Mouse (Mus musculus) limb, embryonic 15.5 days (tissue): ENCODE measurements at regions not wholly inside any gene's neighbourhood (a gene's known extent, or its start where the extent isn't known, plus 50 kb on each side); places are given as distances from the start of the nearest gene placed in this dataset.

Source experiments
- ATAC-seq: fragments of 200-750 bp; cut with Nextera tagmentation; 2 replicates; pipeline ENCODE4 v1.8.0; 2017; ENCODE audit warnings: low read depth, moderate TSS enrichment; ENCODE audit not compliant: insufficient number of reproducible peaks, low FRiP score, low TSS enrichment
- H3K27ac ChIP-seq: fragments of 300-500 bp; sonication (generic); 2 replicates; pipeline ENCODE4 v1.5.1; 2015; ENCODE audit warnings: moderate library complexity, mild to moderate bottlenecking, inconsistent platforms
- H3K27me3 ChIP-seq: fragments of 300-500 bp; sonication (generic); 2 replicates; pipeline ENCODE4 v1.6.1; 2015; ENCODE audit warnings: inconsistent platforms
- H3K36me3 ChIP-seq: fragments of 300-500 bp; sonication (generic); 2 replicates; pipeline ENCODE4 v1.6.1; 2015; ENCODE audit warnings: inconsistent platforms
- H3K4me1 ChIP-seq: fragments of 300-500 bp; sonication (generic); 2 replicates; pipeline ENCODE4 v1.6.1; 2015; ENCODE audit warnings: inconsistent platforms
- H3K4me2 ChIP-seq: fragments of 300-500 bp; sonication (generic); 2 replicates; pipeline ENCODE4 v1.6.1; 2015; ENCODE audit warnings: mild to moderate bottlenecking, inconsistent platforms
- H3K4me3 ChIP-seq: fragments of 300-500 bp; sonication (generic); 2 replicates; pipeline ENCODE4 v1.5.1; 2015; ENCODE audit warnings: mild to moderate bottlenecking, inconsistent platforms
- H3K9ac ChIP-seq: fragments of 300-500 bp; sonication (generic); 2 replicates; pipeline ENCODE4 v1.6.1; 2015; ENCODE audit warnings: inconsistent platforms
- H3K9me3 ChIP-seq: fragments of 300-500 bp; sonication (generic); 2 replicates; pipeline ENCODE4 v1.6.1; 2016; ENCODE audit warnings: inconsistent platforms
- WGBS: fragments of 180-500 bp; shearing (Covaris S2); methylation state at CpG from one replicate; pipeline ENCODE4 v1.1.7; 2015; 5-methylcytosine and 5-hydroxymethylcytosine counted together

DNA sequence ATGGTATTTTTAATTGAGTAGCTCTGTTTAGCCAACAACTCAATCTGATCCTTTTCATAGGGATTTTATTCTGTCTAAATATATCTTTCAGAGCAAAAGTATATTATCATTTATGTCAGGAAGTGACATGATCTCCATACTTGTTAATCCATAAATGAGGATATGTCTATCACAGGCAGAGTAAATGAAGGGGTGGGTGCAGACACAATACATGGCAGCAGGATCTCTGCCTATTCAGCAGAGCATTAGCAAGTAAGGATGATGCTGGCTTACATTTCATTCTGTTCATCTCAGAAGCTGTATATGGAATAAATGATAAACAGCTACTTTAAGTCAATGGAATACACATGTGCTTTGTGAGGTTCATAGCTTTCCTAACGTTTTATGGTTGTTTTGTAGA lies 786.2 kb upstream of the Zeb2 start:
- Histone ChIP-seq H3K36me3 (no peaks in the 10 kb centered on the region), H3K27me3 (no peaks in the 10 kb centered on the region), H3K27ac (no peak overlapping the region), H3K9ac (no peak overlapping the region), H3K9me3 (no peaks in the 10 kb centered on the region), H3K4me2 (no peak overlapping the region), H3K4me1 (no peaks in the 10 kb centered on the region), H3K4me3 (no peak overlapping the region)
- 75% methylated on average over 1 of the region's 1 CpGs for WGBS
- no peak for ATAC-seq

DNA sequence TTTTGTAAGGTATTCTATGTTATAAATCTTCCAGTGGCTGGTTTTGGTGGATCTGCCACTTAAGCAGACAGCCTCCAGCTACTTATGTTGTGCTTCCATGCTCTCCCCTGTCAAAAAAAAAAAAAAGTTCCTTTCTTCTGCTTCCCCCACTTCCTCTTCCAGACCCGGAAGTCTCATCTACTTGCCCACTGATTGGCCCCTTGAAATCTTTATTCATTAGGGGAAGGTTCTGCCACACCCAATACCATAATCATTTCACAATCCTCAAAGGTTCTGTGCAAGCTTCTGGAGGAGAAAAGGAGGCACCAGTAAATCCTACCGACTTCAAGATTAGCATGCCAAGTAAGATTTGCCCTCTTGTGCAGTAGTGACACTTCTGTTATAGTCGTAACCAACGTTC lies 784.7 kb upstream of the Zeb2 start:
- Histone ChIP-seq H3K4me2 (no peak overlapping the region), H3K36me3 (no peaks in the 10 kb centered on the region), H3K9ac (no peak overlapping the region), H3K9me3 (no peaks in the 10 kb centered on the region), H3K27me3 (no peaks in the 10 kb centered on the region), H3K4me1 (no peaks in the 10 kb centered on the region), H3K27ac (no peak overlapping the region), H3K4me3 (no peak overlapping the region)
- 88% methylated on average over 4 of the region's 4 CpGs for WGBS
- no peak for ATAC-seq

DNA sequence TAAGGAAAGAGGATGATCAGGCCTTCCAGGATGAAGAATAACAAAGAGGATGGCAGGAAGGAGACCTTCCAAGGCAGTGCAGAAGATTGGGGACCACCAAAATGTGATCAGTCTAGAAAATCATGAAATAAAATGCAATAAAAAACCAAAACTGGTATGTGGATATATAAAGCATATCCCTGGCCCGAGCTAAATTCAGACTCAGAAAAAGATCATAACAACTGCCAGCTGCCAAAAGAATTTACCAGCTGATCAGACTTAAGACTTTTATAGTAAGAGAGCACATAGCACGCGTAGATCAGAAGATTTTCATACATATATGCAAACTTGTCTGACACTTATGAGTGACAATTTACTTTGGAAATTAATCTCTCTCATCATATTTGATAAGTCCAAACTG lies 767.5 kb upstream of the Zeb2 start:
- Histone ChIP-seq H3K27ac (no peak overlapping the region), H3K9ac (no peak overlapping the region), H3K9me3 (no peaks in the 10 kb centered on the region), H3K36me3 (no peaks in the 10 kb centered on the region), H3K4me1 (no peaks in the 10 kb centered on the region), H3K4me3 (no peak overlapping the region), H3K27me3 (no peaks in the 10 kb centered on the region), H3K4me2 (no peak overlapping the region)
- WGBS, result 56% methylated on average over 3 of the region's 3 CpGs
- no peak for ATAC-seq

DNA sequence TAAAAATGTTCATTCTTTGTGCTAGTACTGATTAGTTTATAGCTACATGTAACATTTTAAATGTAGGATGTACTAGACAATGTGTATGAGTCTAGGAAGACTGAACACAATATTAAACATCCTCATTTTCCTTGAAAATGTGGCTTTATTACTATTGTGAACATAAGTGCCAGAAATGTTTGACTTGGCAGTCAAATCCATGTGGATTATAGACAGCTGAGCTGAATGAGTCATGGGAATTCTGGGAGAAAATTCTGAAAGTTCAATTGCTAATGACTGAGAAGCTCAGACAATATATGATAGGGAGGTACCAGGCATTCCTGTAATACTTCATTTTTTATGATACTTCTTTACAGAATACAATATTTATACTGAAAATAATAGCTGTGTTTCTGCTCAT lies 761.5 kb upstream of the Zeb2 start:
- Histone ChIP-seq H3K9ac (no peak overlapping the region), H3K27ac (no peak overlapping the region), H3K9me3 (no peaks in the 10 kb centered on the region), H3K4me2 (no peak overlapping the region), H3K36me3 (no peaks in the 10 kb centered on the region), H3K4me3 (no peak overlapping the region), H3K4me1 (no peaks in the 10 kb centered on the region), H3K27me3 (no peaks in the 10 kb centered on the region)
- no peak for ATAC-seq

DNA sequence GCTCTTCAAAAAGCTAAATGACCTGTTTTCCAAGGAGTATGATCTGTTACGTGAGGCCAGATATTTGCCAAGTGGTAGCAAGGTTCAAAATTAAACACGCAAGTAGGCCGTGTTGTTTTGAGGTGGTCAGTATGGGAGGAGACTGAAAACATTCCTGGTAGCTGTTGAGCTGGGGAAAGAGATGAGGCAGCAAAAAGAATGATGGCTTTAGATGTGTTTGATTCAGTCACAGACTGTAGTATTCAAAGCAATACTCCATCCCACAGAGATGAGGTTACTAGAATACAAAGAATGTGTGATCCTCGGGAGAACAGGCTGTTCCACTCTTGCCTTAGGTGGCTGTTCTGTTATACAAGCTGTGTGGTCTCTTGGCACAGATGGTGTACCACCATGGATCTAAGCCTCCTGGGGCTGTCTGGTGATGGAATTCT lies 742.7 kb upstream of the Zeb2 start:
- 49% methylated on average over 4 of the region's 4 CpGs for WGBS
- no peaks in the 10 kb centered on the region for H3K27me3 ChIP-seq
- H3K27ac ChIP-seq, result no peak overlapping the region
- H3K9ac ChIP-seq, result no peak overlapping the region
- no peak for ATAC-seq
- H3K36me3 ChIP-seq, result no peaks in the 10 kb centered on the region
- no peaks in the 10 kb centered on the region for H3K4me1 ChIP-seq
- no peaks in the 10 kb centered on the region for H3K9me3 ChIP-seq
- no peak overlapping the region for H3K4me2 ChIP-seq
- no peak overlapping the region for H3K4me3 ChIP-seq

DNA sequence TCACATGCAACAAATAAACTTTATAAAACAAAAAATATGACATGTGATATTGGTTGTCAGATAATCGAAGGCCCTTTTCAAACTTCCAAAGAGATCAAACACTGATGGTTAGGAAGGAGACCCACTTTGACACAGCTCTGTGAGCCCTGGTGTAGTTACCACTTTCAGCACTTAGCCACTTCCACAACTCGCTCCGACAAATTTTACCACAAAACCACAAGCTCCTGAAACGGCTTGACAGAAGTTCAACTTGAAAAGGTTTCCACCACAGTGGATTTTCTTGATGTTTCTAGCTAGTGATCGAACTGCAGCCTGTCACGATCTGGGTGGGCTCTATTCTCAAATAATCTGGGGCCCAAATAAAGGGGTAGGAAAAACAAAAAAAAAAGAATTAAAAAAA lies 742.2 kb upstream of the Zeb2 start:
- no peaks in the 10 kb centered on the region for H3K27me3 ChIP-seq
- H3K9ac ChIP-seq, result no peak overlapping the region
- 69% methylated on average over 6 of the region's 6 CpGs for WGBS
- no peaks in the 10 kb centered on the region for H3K36me3 ChIP-seq
- H3K4me1 ChIP-seq, result no peaks in the 10 kb centered on the region
- H3K4me3 ChIP-seq, result no peak overlapping the region
- no peaks in the 10 kb centered on the region for H3K9me3 ChIP-seq
- H3K4me2 ChIP-seq, result no peak overlapping the region
- H3K27ac ChIP-seq, result no peak overlapping the region
- no peak for ATAC-seq

DNA sequence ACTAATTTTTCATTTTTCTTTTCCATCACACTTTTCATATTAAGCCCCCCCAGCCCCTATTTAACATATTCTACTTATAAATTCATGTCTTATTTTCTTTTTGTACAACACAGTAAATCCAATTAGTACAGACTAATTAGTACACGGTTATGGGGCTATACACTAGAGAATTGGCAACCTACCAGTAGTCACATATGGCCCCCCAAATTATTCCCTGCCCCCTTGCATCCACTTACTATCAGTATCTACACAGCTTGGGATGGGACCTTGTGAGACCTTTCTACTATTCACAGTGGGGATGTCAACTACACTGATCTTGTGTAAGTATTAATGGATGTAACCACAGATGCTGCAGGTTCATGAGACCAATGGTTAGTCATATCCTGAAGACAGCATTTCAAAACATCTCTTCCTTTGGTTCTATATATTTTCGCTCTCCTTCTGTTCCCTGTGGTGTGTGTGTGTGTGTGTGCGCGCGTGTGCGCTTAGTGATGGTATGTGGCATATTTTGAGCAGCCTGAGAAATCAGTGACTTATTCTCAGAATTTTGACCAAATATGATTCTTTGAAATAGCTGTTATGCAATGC lies 732.9 kb upstream of the Zeb2 start:
- Histone ChIP-seq H3K4me3 (no peak overlapping the region), H3K27me3 (no peaks in the 10 kb centered on the region), H3K4me1 (no peaks in the 10 kb centered on the region), H3K36me3 (no peaks in the 10 kb centered on the region), H3K27ac (no peak overlapping the region), H3K9ac (no peak overlapping the region), H3K4me2 (no peak overlapping the region), H3K9me3 (no peaks in the 10 kb centered on the region)
- no peak for ATAC-seq
- WGBS, result 92% methylated on average over 6 of the region's 6 CpGs

DNA sequence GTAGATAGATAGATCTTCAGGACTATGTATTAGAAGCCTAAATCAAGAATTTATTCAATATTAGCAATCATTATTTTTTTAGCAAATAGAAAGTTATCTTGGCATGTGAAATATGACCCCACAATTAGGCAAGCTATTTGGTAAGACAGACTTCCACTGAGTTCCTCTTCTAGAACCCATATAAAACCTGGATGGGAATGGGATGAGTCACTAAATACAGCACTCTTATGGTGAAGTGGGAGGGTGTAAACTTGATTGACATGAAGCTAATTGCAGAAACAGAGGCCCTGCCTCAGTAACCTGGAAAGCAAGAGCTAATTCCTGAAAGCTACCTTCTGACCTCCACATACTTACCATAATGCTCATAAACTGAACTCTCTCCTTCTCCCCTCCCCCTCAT lies 723.2 kb upstream of the Zeb2 start:
- H3K4me1 ChIP-seq, result no peaks in the 10 kb centered on the region
- no peak for ATAC-seq
- H3K4me3 ChIP-seq, result no peak overlapping the region
- no peaks in the 10 kb centered on the region for H3K27me3 ChIP-seq
- no peak overlapping the region for H3K27ac ChIP-seq
- no peaks in the 10 kb centered on the region for H3K36me3 ChIP-seq
- H3K9ac ChIP-seq, result no peak overlapping the region
- no peak overlapping the region for H3K4me2 ChIP-seq
- no peaks in the 10 kb centered on the region for H3K9me3 ChIP-seq

DNA sequence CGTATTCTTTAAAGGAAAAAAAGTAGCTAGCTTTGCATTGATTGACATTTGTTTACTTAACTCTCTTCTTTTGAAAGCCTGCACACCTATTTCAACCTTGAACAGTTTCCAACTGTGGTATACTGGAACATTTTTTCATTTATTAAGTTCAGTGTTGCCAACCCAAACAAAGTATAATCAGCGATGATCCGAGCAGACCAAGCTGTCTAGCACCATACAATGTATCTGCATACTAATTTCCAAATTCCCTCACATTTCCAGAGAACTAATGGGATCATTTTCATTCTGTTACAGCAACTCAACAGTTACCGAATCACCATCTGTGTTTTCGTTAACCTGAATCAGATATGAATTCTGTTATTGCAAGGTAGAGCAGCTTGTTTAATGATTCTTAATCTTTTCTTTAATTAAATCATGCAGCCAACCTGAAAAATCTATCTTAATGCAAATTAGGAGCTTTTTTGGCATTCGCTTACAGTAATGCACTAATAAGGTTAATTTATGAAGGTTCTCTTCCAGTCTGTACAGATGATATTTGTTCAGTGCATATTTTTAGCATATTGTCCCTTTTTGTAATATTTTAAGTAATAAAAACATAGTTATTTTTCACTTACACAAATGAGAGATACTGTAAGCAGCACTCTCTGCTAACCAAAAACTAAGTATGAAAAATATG lies 719.5 kb upstream of the Zeb2 start:
- Histone ChIP-seq H3K9me3 (no peaks in the 10 kb centered on the region; the same call in 1 of the 2 replicates), H3K4me1 (no peaks in the 10 kb centered on the region), H3K4me3 (no peak overlapping the region), H3K27ac (no peak overlapping the region), H3K4me2 (no peak overlapping the region), H3K36me3 (no peaks in the 10 kb centered on the region), H3K27me3 (no peaks in the 10 kb centered on the region), H3K9ac (no peak overlapping the region)
- ATAC-seq, result no peak
- WGBS, result 71% methylated on average over 6 of the region's 6 CpGs

DNA sequence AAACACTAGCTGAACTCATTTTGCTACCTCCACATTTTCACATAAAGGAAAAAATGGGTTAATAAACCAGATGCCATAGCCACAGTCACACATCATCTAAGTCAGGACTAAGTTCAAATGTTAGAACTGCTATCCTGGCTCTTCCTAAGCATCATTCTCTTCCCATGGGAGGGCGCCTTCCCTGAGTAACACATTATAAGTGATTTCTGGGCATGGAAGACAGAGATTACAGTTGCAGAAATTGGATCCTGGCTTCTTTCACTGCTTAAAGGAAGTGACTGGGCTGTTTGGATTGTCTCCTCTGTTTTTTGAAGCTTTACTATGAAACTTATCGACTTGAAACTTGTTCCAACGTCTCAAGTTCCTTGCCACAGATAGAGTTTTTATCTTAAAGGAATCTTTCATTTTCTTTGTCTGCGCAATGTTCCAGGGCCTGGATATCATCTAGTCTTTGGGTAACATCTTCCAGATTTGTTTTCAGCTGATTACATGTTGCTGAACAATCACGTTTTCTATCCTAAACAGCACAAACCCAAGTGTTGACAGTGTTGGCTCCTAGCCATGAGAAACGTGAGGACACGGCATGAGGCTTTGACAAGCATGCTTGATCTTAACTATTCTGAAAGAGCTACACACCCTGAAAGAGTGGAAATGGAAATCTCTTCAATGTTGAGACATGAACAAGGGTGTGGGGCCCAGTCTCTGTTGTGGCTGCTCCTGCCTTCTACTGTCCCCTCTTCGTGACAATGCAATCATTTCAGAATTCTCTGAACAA lies 700.9 kb upstream of the Zeb2 start:
- no peaks in the 10 kb centered on the region for H3K27me3 ChIP-seq
- no peak overlapping the region for H3K4me3 ChIP-seq
- WGBS, result 67% methylated on average over 8 of the region's 8 CpGs
- H3K9me3 ChIP-seq, result no peaks in the 10 kb centered on the region
- no peak overlapping the region for H3K4me2 ChIP-seq
- H3K9ac ChIP-seq, result no peak overlapping the region
- no peaks in the 10 kb centered on the region for H3K4me1 ChIP-seq
- no peaks in the 10 kb centered on the region for H3K36me3 ChIP-seq
- ATAC-seq, result no peak
- no peak overlapping the region for H3K27ac ChIP-seq

DNA sequence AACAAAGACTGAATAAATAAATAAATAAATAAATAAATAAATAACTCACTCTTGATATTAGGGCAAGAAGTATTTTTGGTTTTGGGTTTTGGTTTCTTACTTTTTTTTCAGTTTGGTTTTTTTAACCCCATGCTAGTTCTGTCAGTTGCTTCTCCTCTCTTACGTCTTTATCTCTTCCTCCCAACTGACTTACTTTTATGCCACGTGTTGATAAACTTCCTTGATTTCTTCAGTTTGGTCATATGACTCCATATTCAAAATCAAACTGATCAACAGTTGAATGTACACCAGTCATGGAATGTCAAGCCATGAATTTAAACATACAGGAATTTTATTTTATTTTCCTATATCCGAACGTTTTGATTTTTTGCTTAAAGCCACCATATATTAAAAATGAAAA lies 697.5 kb upstream of the Zeb2 start:
- no peak overlapping the region for H3K9ac ChIP-seq
- WGBS, result 89% methylated on average over 4 of the region's 4 CpGs
- H3K9me3 ChIP-seq, result no peaks in the 10 kb centered on the region
- no peaks in the 10 kb centered on the region for H3K27me3 ChIP-seq
- ATAC-seq, result no peak
- H3K4me1 ChIP-seq, result no peaks in the 10 kb centered on the region
- H3K4me2 ChIP-seq, result no peak overlapping the region
- no peaks in the 10 kb centered on the region for H3K36me3 ChIP-seq
- H3K27ac ChIP-seq, result no peak overlapping the region
- H3K4me3 ChIP-seq, result no peak overlapping the region

DNA sequence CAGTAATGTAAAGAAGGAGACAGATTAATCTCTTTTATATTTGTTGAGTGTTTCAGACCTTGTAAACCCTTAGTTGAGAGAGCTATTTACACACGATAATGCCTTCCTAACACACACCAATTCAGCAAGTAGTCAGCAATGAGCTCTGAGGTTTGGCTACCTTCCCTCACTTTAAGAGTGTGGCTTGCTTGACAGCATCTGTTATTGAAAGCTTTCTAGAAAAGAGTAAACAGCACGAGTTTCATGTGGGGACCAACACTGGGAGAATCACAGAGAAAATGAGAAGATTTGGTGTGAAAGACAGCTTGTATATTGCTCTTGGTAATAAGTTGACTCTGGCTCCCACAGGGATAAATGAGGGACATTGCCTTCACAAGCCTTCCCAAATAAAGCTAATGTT lies 688.1 kb upstream of the Zeb2 start:
- no peaks in the 10 kb centered on the region for H3K36me3 ChIP-seq
- no peak overlapping the region for H3K9ac ChIP-seq
- 56% methylated on average over 2 of the region's 2 CpGs for WGBS
- no peaks in the 10 kb centered on the region for H3K9me3 ChIP-seq
- no peak overlapping the region for H3K4me2 ChIP-seq
- no peak for ATAC-seq
- H3K4me3 ChIP-seq, result no peak overlapping the region
- H3K27ac ChIP-seq, result no peak overlapping the region
- H3K27me3 ChIP-seq, result no peaks in the 10 kb centered on the region
- H3K4me1 ChIP-seq, result no peaks in the 10 kb centered on the region
